Mouse (Mus musculus) limb, embryonic 13.5 days (tissue): ENCODE measurements around the gene Usp33. TPM values are rescaled to one million over a fixed set of nuclear protein-coding genes. Genes with fewer than 3 reads are reported as not detected.

Source experiments
- ATAC-seq: fragments of 200-750 bp; cut with Nextera tagmentation; 2 replicates; pipeline ENCODE4 v1.8.0; 2017; ENCODE audit warnings: low read depth, moderate number of reproducible peaks, moderate TSS enrichment; ENCODE audit not compliant: low FRiP score
- H3K27ac ChIP-seq: fragments of 300-500 bp; sonication (generic); 2 replicates; pipeline ENCODE4 v1.5.1; 2015; ENCODE audit warnings: inconsistent platforms, mild to moderate bottlenecking, moderate library complexity
- H3K27me3 ChIP-seq: fragments of 300-500 bp; sonication (generic); 2 replicates; pipeline ENCODE4 v1.6.1; 2015; ENCODE audit warnings: mild to moderate bottlenecking, inconsistent platforms
- H3K36me3 ChIP-seq: fragments of 300-500 bp; sonication (generic); 2 replicates; pipeline ENCODE4 v1.6.1; 2015; ENCODE audit warnings: inconsistent platforms, mild to moderate bottlenecking, moderate library complexity
- H3K4me1 ChIP-seq: fragments of 300-500 bp; sonication (generic); 2 replicates; pipeline ENCODE4 v1.6.1; 2015; ENCODE audit warnings: inconsistent platforms
- H3K4me2 ChIP-seq: fragments of 300-500 bp; sonication (generic); replicated peaks from 2 replicates; pipeline ENCODE4 v1.6.1; 2015; ENCODE audit warnings: inconsistent platforms, mild to moderate bottlenecking, moderate library complexity
- H3K4me3 ChIP-seq: fragments of 300-500 bp; sonication (generic); 2 replicates; pipeline ENCODE4 v1.5.1; 2015; ENCODE audit warnings: moderate library complexity, mild to moderate bottlenecking, inconsistent platforms
- H3K9ac ChIP-seq: fragments of 300-500 bp; sonication (generic); 2 replicates; pipeline ENCODE4 v1.6.1; 2015; ENCODE audit warnings: mild to moderate bottlenecking, inconsistent platforms
- H3K9me3 ChIP-seq: fragments of 300-500 bp; sonication (generic); 2 replicates; pipeline ENCODE4 v1.6.1; 2016; ENCODE audit warnings: inconsistent platforms
- WGBS: fragments of 180-500 bp; shearing (Covaris S2); methylation state at CpG from one replicate; pipeline ENCODE4 v1.1.7; 2015; 5-methylcytosine and 5-hydroxymethylcytosine counted together
- polyA plus RNA-seq: library from polyadenylated mRNA; unstranded; fragments of >200 nt; fragmentation: Nextera tagmentation; extraction: Ambion mirVana; gene quantifications from 2 replicates; pipeline ENCODE4 v1.2.1, GENCODE M21; 2015

Gene Usp33
- polyA plus RNA-seq, 1 experiment from 2014 or later = 50.6 TPM

- Histone ChIP-seq H3K4me2 (no peak overlapping the region), H3K9ac (no peak overlapping the region), H3K36me3 (no peaks in the 10 kb centered on the region), H3K27me3 (no peaks in the 10 kb centered on the region), H3K27ac (no peak overlapping the region), H3K4me3 (no peak overlapping the region), H3K4me1 (peaks cover 4% of the 10 kb centered on the region; the same call in 1 of the 2 replicates), H3K9me3 (no peaks in the 10 kb centered on the region)
- WGBS = 77% methylated on average over 7 of the region's 7 CpGs
- no peak for ATAC-seq
Observed at GRCm38 (mm10) chr3:152410980-152411551, 64.8 kb downstream of the Usp33 start.

GRCm38 (mm10) chr3:152412362-152412761 is 66.1 kb downstream of the Usp33 start:
- Histone ChIP-seq H3K4me1 (0 out of 2 replicates have a peak, but pooled peaks cover 3% of the 10 kb centered on the region), H3K4me3 (no peak overlapping the region), H3K9me3 (no peaks in the 10 kb centered on the region), H3K9ac (no peak overlapping the region), H3K4me2 (no peak overlapping the region), H3K27ac (no peak overlapping the region), H3K27me3 (no peaks in the 10 kb centered on the region), H3K36me3 (no peaks in the 10 kb centered on the region)
- ATAC-seq = no peak
- WGBS = 83% methylated on average over 4 of the region's 4 CpGs

- Histone ChIP-seq H3K4me2 (no peak overlapping the region), H3K36me3 (peaks cover 29% of the 10 kb centered on the region), H3K27me3 (no peaks in the 10 kb centered on the region), H3K4me1 (no peaks in the 10 kb centered on the region), H3K4me3 (no peak overlapping the region), H3K27ac (no peak overlapping the region), H3K9me3 (no peaks in the 10 kb centered on the region), H3K9ac (no peak overlapping the region)
- 95% methylated on average over 8 of the region's 8 CpGs for WGBS
- ATAC-seq = no peak
Observed at GRCm38 (mm10) chr3:152428925-152429324, 82.6 kb downstream of the Usp33 start.

- Histone ChIP-seq H3K27me3 (no peaks in the 10 kb centered on the region), H3K9ac (no peak overlapping the region), H3K4me1 (no peaks in the 10 kb centered on the region), H3K27ac (no peak overlapping the region), H3K9me3 (no peaks in the 10 kb centered on the region), H3K36me3 (peaks cover 23% of the 10 kb centered on the region), H3K4me2 (no peak overlapping the region), H3K4me3 (no peak overlapping the region)
- no peak for ATAC-seq
- WGBS = 96% methylated on average over 7 of the region's 7 CpGs
Observed at GRCm38 (mm10) chr3:152432677-152433076, 86.4 kb downstream of the Usp33 start.

- Histone ChIP-seq H3K9me3 (no peaks in the 10 kb centered on the region), H3K27ac (no peak overlapping the region), H3K4me1 (no peaks in the 10 kb centered on the region), H3K36me3 (peaks cover 18% of the 10 kb centered on the region), H3K4me2 (no peak overlapping the region), H3K9ac (no peak overlapping the region), H3K27me3 (no peaks in the 10 kb centered on the region), H3K4me3 (no peak overlapping the region)
- no peak for ATAC-seq
Observed at GRCm38 (mm10) chr3:152435590-152435989, 89.3 kb downstream of the Usp33 start.

GRCm38 (mm10) chr3:152438068-152438467 is 91.8 kb downstream of the Usp33 start:
- H3K36me3 ChIP-seq = peaks cover 18% of the 10 kb centered on the region
- H3K9me3 ChIP-seq = no peaks in the 10 kb centered on the region
- ATAC-seq = no peak
- no peaks in the 10 kb centered on the region for H3K27me3 ChIP-seq
- H3K4me2 ChIP-seq = no peak overlapping the region
- no peak overlapping the region for H3K9ac ChIP-seq
- H3K27ac ChIP-seq = no peak overlapping the region
- no peaks in the 10 kb centered on the region for H3K4me1 ChIP-seq
- H3K4me3 ChIP-seq = no peak overlapping the region
- WGBS = 97% methylated on average over 7 of the region's 7 CpGs

- Histone ChIP-seq H3K27ac (no peak overlapping the region), H3K36me3 (peaks cover 9% of the 10 kb centered on the region), H3K27me3 (no peaks in the 10 kb centered on the region), H3K4me2 (no peak overlapping the region), H3K4me1 (no peaks in the 10 kb centered on the region), H3K9ac (no peak overlapping the region), H3K9me3 (no peaks in the 10 kb centered on the region), H3K4me3 (no peak overlapping the region)
- no peak for ATAC-seq
- 91% methylated on average over 4 of the region's 4 CpGs for WGBS
Observed at GRCm38 (mm10) chr3:152442795-152443194, 96.5 kb downstream of the Usp33 start.

Other genes with a start within 250 kb of the Usp33 start
- 2.7 and 3.3 TPM in 2 replicates for gene Gipc2, start 180.2 kb upstream of the Usp33 start, polyA plus RNA-seq
- gene Dnajb4, start 136.2 kb upstream of the Usp33 start, polyA plus RNA-seq = 34.2 and 37.2 TPM in 2 replicates
- 325 and 338 TPM in 2 replicates for gene Fubp1, start 136.1 kb upstream of the Usp33 start, polyA plus RNA-seq
- gene Nexn, start 80.1 kb upstream of the Usp33 start, polyA plus RNA-seq = 26.0 and 27.9 TPM in 2 replicates
- gene Miga1, start 6.1 kb upstream of the Usp33 start, polyA plus RNA-seq = 19.0 and 21.9 TPM in 2 replicates
- 46.7 and 49.3 TPM in 2 replicates for gene Zzz3, start 49.0 kb downstream of the Usp33 start, polyA plus RNA-seq